Mouse (Mus musculus) spleen, adult 2 months (tissue): ENCODE measurements around the gene Chchd10.

ENCODE experiments used
- CTCF ChIP-seq: fragments of 200-500 bp; IDR thresholded peaks from 2 replicates; pipeline ENCODE4 v1.5.1; 2011; ENCODE audit warnings: mild to moderate bottlenecking, inconsistent platforms; ENCODE audit not compliant: insufficient read depth, insufficient read length, insufficient replicate concordance; ENCODE audit errors: extremely low read depth
- POLR2A ChIP-seq: fragments of 200-500 bp; IDR thresholded peaks from 2 replicates; pipeline ENCODE4 v1.6.1; 2011; ENCODE audit warnings: low read depth, low read length, inconsistent platforms

GRCm38 (mm10) chr10:75930304-75930703, 2.6 kb upstream of the Chchd10 start:
- no peak for TF ChIP-seq POLR2A
- no peak for TF ChIP-seq CTCF
